Comparison of ENCODE assay signal across 7 mouse cellular contexts in the genomic region with DNA sequence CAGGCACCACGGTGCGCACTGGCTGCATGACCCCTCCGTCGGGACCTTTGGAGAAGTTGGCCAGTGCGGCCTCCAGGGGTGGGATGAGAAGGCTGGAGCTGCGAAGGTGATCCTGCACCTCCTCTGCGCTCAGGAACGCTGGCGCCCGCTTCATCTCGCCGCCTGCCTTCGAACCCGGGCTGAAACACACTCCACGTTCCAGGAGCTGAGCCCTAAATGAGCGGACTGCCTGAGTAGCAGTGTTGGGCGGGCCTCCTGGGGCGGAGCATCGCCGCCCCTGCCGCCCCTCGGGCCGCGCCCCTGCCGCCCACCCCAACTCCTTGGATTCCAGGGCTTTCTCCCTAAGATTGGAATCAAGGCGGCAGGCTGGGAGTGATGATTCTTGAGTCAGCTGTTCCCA. TPM values are rescaled to one million over a fixed set of nuclear protein-coding genes. Genes with fewer than 3 reads are reported as not detected.
A peak's percentile ranks its signal among the peaks of the same experiment; 100 is the strongest.
DNase-seq lines count a peak whose midpoint lies in the region; ATAC-seq and TF ChIP-seq lines count a peak whose summit lies in the region.

A gene (minus strand): TSS at position 341 of the 400 bp plus-strand sequence.

- no peaks in the 10 kb centered on the region for H3K9me3 ChIP-seq in forebrain, embryonic 16.5 days (ENCODE audit: control insufficient read depth, low read length)
- no peaks in the 10 kb centered on the region for H3K9me3 ChIP-seq in midbrain, postnatal 0 days (ENCODE audit: low read length)

- H3K36me3 ChIP-seq in forebrain, embryonic 16.5 days (ENCODE audit: control insufficient read depth, insufficient read depth) = no peaks in the 10 kb centered on the region
- no peaks in the 10 kb centered on the region for H3K36me3 ChIP-seq in midbrain, postnatal 0 days (ENCODE audit: insufficient read depth, low read length)

- no peak for TF ChIP-seq CTCF in midbrain, postnatal 0 days (IDR thresholded peaks at IDR 0.05)

- H3K4me2 ChIP-seq in forebrain, embryonic 16.5 days (ENCODE audit: low read length) = peak within 1 kb of the TSS; percentile 47
- H3K4me2 ChIP-seq in midbrain, postnatal 0 days (ENCODE audit: low read depth, low read length, poor library complexity, severe bottlenecking) = peak within 1 kb of the TSS; percentile 57

- H3K4me1 ChIP-seq in forebrain, embryonic 16.5 days (replicated peaks; ENCODE audit: control insufficient read depth, insufficient read depth, low read length) = peaks cover 10% of the 10 kb centered on the region
- peaks cover 5% of the 10 kb centered on the region; the same call in 1 of the 2 replicates for H3K4me1 ChIP-seq in midbrain, postnatal 0 days (ENCODE audit: insufficient read depth, low read length)

- peak; percentile 23 for DNase-seq in right cerebral cortex, adult 18-20 months
- DNase-seq in right cerebral cortex, postnatal 4 days = no peak
- peak in 1 of 2 experiments; percentile 20 for DNase-seq in left cerebral cortex, adult 8-10 months (ENCODE audit: low spot score in 2 of 2)
- DNase-seq in midbrain, postnatal 0 days (ENCODE audit: low spot score) = no peak
- no peak for DNase-seq in urinary bladder, postnatal 4 days (ENCODE audit: low spot score in 2 of 2)
- DNase-seq in thymus, postnatal 36 days = no peak

- H3K9ac ChIP-seq in forebrain, embryonic 16.5 days (replicated peaks; ENCODE audit: low read depth, low read length) = peak within 1 kb of the TSS; percentile 33
- no peak within 1 kb of the TSS for H3K9ac ChIP-seq in midbrain, postnatal 0 days (replicated peaks; ENCODE audit: low read length, poor library complexity, severe bottlenecking)

- 1% methylated on average over 26 of the region's 26 CpGs for WGBS in forebrain, embryonic 16.5 days
- 2% methylated on average over 26 of the region's 26 CpGs for WGBS in midbrain, postnatal 0 days

- peak; percentile 25; the same call in 1 of the 2 replicates for ATAC-seq in forebrain, embryonic 16.5 days
- no peak for ATAC-seq in midbrain, postnatal 0 days (ENCODE audit: low FRiP score)

- peaks cover 26% of the 10 kb centered on the region for H3K27me3 ChIP-seq in forebrain, embryonic 16.5 days (replicated peaks; ENCODE audit: control insufficient read depth, insufficient read depth, low read length)
- H3K27me3 ChIP-seq in midbrain, postnatal 0 days (ENCODE audit: insufficient read depth, low read length) = peaks cover 25% of the 10 kb centered on the region

- H3K27ac ChIP-seq in forebrain, embryonic 16.5 days (ENCODE audit: low read length) = no peak within 1 kb of the TSS
- H3K27ac ChIP-seq in midbrain, postnatal 0 days (ENCODE audit: low read depth, low read length) = no peak within 1 kb of the TSS

- peak within 1 kb of the TSS; percentile 36 for H3K4me3 ChIP-seq in forebrain, embryonic 16.5 days (replicated peaks; ENCODE audit: low read length)
- H3K4me3 ChIP-seq in midbrain, postnatal 0 days (ENCODE audit: low read depth, low read length) = peak within 1 kb of the TSS; percentile 33

RNA-seq across cellular contexts. Expression of the gene that starts here (rescaled TPM):
- polyA plus RNA-seq in forebrain, embryonic 16.5 days (2015; fragmentation: Nextera tagmentation; extraction: Ambion mirVana) = 43.4 and 55.3 TPM in 2 replicates
- 10 to 100 TPM; 71.5 to 99.6 (median 90.4) TPM for total RNA-seq in left cerebral cortex, adult 8-10 months (2022)
- 17.4 and 26.6 TPM in 2 replicates for total RNA-seq in midbrain, postnatal 0 days (2014; rRNA removed)
- 14.7 TPM in 2 replicates for polyA plus RNA-seq in midbrain, postnatal 0 days (2015; fragmentation: Nextera tagmentation; extraction: Ambion mirVana)
